Mouse (Mus musculus) layer of hippocampus, adult 9-10 months (tissue): ENCODE data around the gene Rbm33.

Experiments
- DNase-seq: peaks from one replicate; pipeline ENCODE4 v3.0.0; 2022; ENCODE audit warnings: low spot score

The Rbm33 gene

GRCm38 (mm10) chr5:28316722-28317245 lies at the start of gene Rbm33:
TSS of gene Rbm33 (plus strand) at chr5:28317121.
- DNase-seq: peak; percentile 41

- no peak for DNase-seq
These were observed 49.3 kb upstream of the Rbm33 start for GRCm38 (mm10) chr5:28267576-28267975.

GRCm38 (mm10) chr5:28269469-28269991 lies 47.4 kb upstream of the Rbm33 start:
- no peak for DNase-seq

- no peak for DNase-seq
These were observed 44.1 kb upstream of the Rbm33 start for GRCm38 (mm10) chr5:28272836-28273235.

- DNase-seq: no peak
These were observed 39.6 kb upstream of the Rbm33 start for GRCm38 (mm10) chr5:28277279-28277678.

- DNase-seq: no peak
These were observed 27.8 kb upstream of the Rbm33 start for GRCm38 (mm10) chr5:28289111-28289510.

GRCm38 (mm10) chr5:28290630-28291029 lies 26.3 kb upstream of the Rbm33 start:
- no peak for DNase-seq

GRCm38 (mm10) chr5:28291118-28291850 lies 25.6 kb upstream of the Rbm33 start:
- DNase-seq: no peak

GRCm38 (mm10) chr5:28292281-28292680 lies 24.6 kb upstream of the Rbm33 start:
- DNase-seq: no peak

- DNase-seq: peak; percentile 77
These were observed 22.9 kb upstream of the Rbm33 start for GRCm38 (mm10) chr5:28293990-28294389.

GRCm38 (mm10) chr5:28298161-28298560 lies 18.8 kb upstream of the Rbm33 start:
- no peak for DNase-seq

- no peak for DNase-seq
These were observed 18.2 kb upstream of the Rbm33 start for GRCm38 (mm10) chr5:28298693-28299092.

GRCm38 (mm10) chr5:28299346-28299745 lies 17.6 kb upstream of the Rbm33 start:
- no peak for DNase-seq

GRCm38 (mm10) chr5:28302671-28303070 lies 14.2 kb upstream of the Rbm33 start:
- DNase-seq: no peak

- no peak for DNase-seq
These were observed 12.4 kb upstream of the Rbm33 start for GRCm38 (mm10) chr5:28304551-28304950.

- no peak for DNase-seq
These were observed 1.4 kb upstream of the Rbm33 start for GRCm38 (mm10) chr5:28315526-28315925.

- peak; percentile 58 for DNase-seq
These were observed 685 bp upstream of the Rbm33 start for GRCm38 (mm10) chr5:28316151-28316721.

- DNase-seq: no peak
These were observed 464 bp downstream of the Rbm33 start for GRCm38 (mm10) chr5:28317253-28317916.

- DNase-seq: no peak
These were observed 971 bp downstream of the Rbm33 start for GRCm38 (mm10) chr5:28317917-28318267.

GRCm38 (mm10) chr5:28318671-28319070 lies 1.8 kb downstream of the Rbm33 start:
- no peak for DNase-seq

GRCm38 (mm10) chr5:28321769-28322168 lies 4.8 kb downstream of the Rbm33 start:
- DNase-seq: no peak

- DNase-seq: no peak
These were observed 5.3 kb downstream of the Rbm33 start for GRCm38 (mm10) chr5:28322189-28322588.

- no peak for DNase-seq
These were observed 6.9 kb downstream of the Rbm33 start for GRCm38 (mm10) chr5:28323822-28324221.
